Mouse (Mus musculus) ES-Bruce4 (cell line): ENCODE data around the gene Ribc2. TPM values are rescaled to one million over a fixed set of nuclear protein-coding genes. Genes with fewer than 3 reads are reported as not detected.

Experiments
- H3K27ac ChIP-seq: 2 replicates; pipeline ENCODE4 v1.5.1; 2012; ENCODE audit warnings: low read length, inconsistent platforms; ENCODE audit not compliant: insufficient read depth
- H3K27me3 ChIP-seq: 2 replicates; pipeline ENCODE4 v1.6.1; 2012; ENCODE audit warnings: mild to moderate bottlenecking, low read length, inconsistent platforms; ENCODE audit not compliant: control insufficient read depth, poor library complexity, insufficient read depth, severe bottlenecking
- H3K36me3 ChIP-seq: 2 replicates; pipeline ENCODE4 v1.6.1; 2012; ENCODE audit warnings: inconsistent platforms, mild to moderate bottlenecking, low read length, moderate library complexity; ENCODE audit not compliant: control insufficient read depth, poor library complexity, insufficient read depth, severe bottlenecking
- H3K4me1 ChIP-seq: one replicate; pipeline ENCODE4 v1.8.1; 2011; ENCODE audit warnings: low read length; ENCODE audit not compliant: control insufficient read depth, insufficient read depth
- H3K4me3 ChIP-seq: 2 replicates; pipeline ENCODE4 v1.5.1; 2011; ENCODE audit warnings: low read depth, mild to moderate bottlenecking, low read length
- H3K9ac ChIP-seq: 2 replicates; pipeline ENCODE4 v1.6.1; 2012; ENCODE audit warnings: low read depth, mild to moderate bottlenecking, inconsistent platforms; ENCODE audit not compliant: poor library complexity, severe bottlenecking
- H3K9me3 ChIP-seq: replicated peaks from 2 replicates; pipeline ENCODE4 v1.6.1; 2012; ENCODE audit warnings: mild to moderate bottlenecking, low read length, inconsistent platforms; ENCODE audit not compliant: control insufficient read depth, poor library complexity, insufficient read depth, severe bottlenecking
- CTCF ChIP-seq: IDR thresholded peaks from one replicate; pipeline ENCODE4 v1.8.1; 2011; ENCODE audit warnings: low read depth, low read length
- EP300 ChIP-seq: IDR thresholded peaks from 2 replicates; pipeline ENCODE4 v1.6.1; 2011; ENCODE audit warnings: low read depth, low read length; ENCODE audit not compliant: insufficient read depth
- POLR2A ChIP-seq: IDR thresholded peaks from one replicate; pipeline ENCODE4 v1.8.1; 2011; ENCODE audit warnings: low read length; ENCODE audit not compliant: insufficient read depth
- polyA plus RNA-seq: library from polyadenylated mRNA; stranded (reverse); fragments of >200 nt; gene quantifications from 2 replicates; pipeline ENCODE4 v1.2.4, GENCODE M21; 2011; ENCODE audit warnings: low read depth; ENCODE audit not compliant: missing spikeins, insufficient read depth, insufficient read length

The Ribc2 gene
- polyA plus RNA-seq, 1 experiment, result not detected

GRCm38 (mm10) chr15:85182063-85182462, 50.2 kb downstream of the Ribc2 start:
- H3K27me3 ChIP-seq, result no peaks in the 10 kb centered on the region
- H3K27ac ChIP-seq, result no peak overlapping the region
- no peak overlapping the region for H3K9ac ChIP-seq
- no peaks in the 10 kb centered on the region for H3K36me3 ChIP-seq
- H3K4me3 ChIP-seq, result no peak overlapping the region
- no peaks in the 10 kb centered on the region for H3K4me1 ChIP-seq
- TF ChIP-seq CTCF, result no peak
- no peak for TF ChIP-seq POLR2A
- no peak for TF ChIP-seq EP300
- H3K9me3 ChIP-seq, result no peaks in the 10 kb centered on the region

- H3K4me1 ChIP-seq, result no peaks in the 10 kb centered on the region
- no peaks in the 10 kb centered on the region for H3K9me3 ChIP-seq
- H3K4me3 ChIP-seq, result no peak overlapping the region
- TF ChIP-seq POLR2A (no peak), EP300 (no peak), CTCF (no peak)
- no peak overlapping the region for H3K9ac ChIP-seq
- H3K27ac ChIP-seq, result no peak overlapping the region
- no peaks in the 10 kb centered on the region for H3K27me3 ChIP-seq
- H3K36me3 ChIP-seq, result no peaks in the 10 kb centered on the region
Observed at GRCm38 (mm10) chr15:85186916-85187315, 55.0 kb downstream of the Ribc2 start.

GRCm38 (mm10) chr15:85188167-85188778, 56.4 kb downstream of the Ribc2 start:
- Histone ChIP-seq H3K4me1 (no peaks in the 10 kb centered on the region), H3K9me3 (no peaks in the 10 kb centered on the region), H3K4me3 (no peak overlapping the region), H3K36me3 (no peaks in the 10 kb centered on the region), H3K9ac (no peak overlapping the region), H3K27me3 (no peaks in the 10 kb centered on the region), H3K27ac (no peak overlapping the region)
- no peak for TF ChIP-seq CTCF
- TF ChIP-seq POLR2A, result no peak

Other genes with a start within 250 kb of the Ribc2 start
- 1.1 and 1.2 TPM in 2 replicates for gene Gm29666, start 212.0 kb upstream of the Ribc2 start, polyA plus RNA-seq
- gene Nup50, start 208.7 kb upstream of the Ribc2 start, polyA plus RNA-seq, result 67.3 and 69.8 TPM in 2 replicates
- gene 5031439G07Rik, start 143.5 kb upstream of the Ribc2 start, polyA plus RNA-seq, result 20.8 and 26.5 TPM in 2 replicates
- not detected in 2 replicates for gene Upk3a, start 114.9 kb upstream of the Ribc2 start, polyA plus RNA-seq
- gene Fam118a, start 103.1 kb upstream of the Ribc2 start, polyA plus RNA-seq, result 32.3 and 32.4 TPM in 2 replicates
- 4.8 TPM in 2 replicates for gene Smc1b, start 114 bp upstream of the Ribc2 start, polyA plus RNA-seq
- 48.1 and 51.7 TPM in 2 replicates for gene Fbln1, start 73.9 kb downstream of the Ribc2 start, polyA plus RNA-seq
- gene Atxn10, start 204.2 kb downstream of the Ribc2 start, polyA plus RNA-seq, result 315 and 320 TPM in 2 replicates